Comparison of ENCODE assay signal across 9 mouse cellular contexts in genomic region chr14:27022876-27023275, GRCm38 (mm10). TPM values are rescaled to one million over a fixed set of nuclear protein-coding genes. Genes with fewer than 3 reads are reported as not detected.
DNase-seq lines count a peak whose midpoint lies in the region; ATAC-seq and TF ChIP-seq lines count a peak whose summit lies in the region.
"Had no signal": no experiment of that assay in that cellular context is flagged by ENCODE, and none has a peak within 500 bp of the region (broad histone marks: within the 10 kb centered on the region; RNA-seq: fewer than 3 reads in every experiment).

No protein-coding gene starts in this region.

- no peaks in the 10 kb centered on the region for H3K79me2 ChIP-seq in CH12.LX (replicated peaks; ENCODE audit: control insufficient read depth, extremely low read depth, insufficient read depth, poor library complexity, severe bottlenecking)

- no peak for TF ChIP-seq POLR2A in CH12.LX (IDR thresholded peaks at IDR 0.05; ENCODE audit: low read depth, low read length)

- dilution Hi-C loops in CH12.LX (cut with MboI; ENCODE audit: extremely low pct_ligation_motif_present, extremely low pct_unique_long_range_greater_than_20kb, low sequenced_read_pairs), result no loop called here

- TF ChIP-seq CTCF in CH12.LX (conservative IDR thresholded peaks at IDR 0.05 in 1 of 2, IDR thresholded peaks at IDR 0.05 in 1 of 2; ENCODE audit: low read depth in 2 of 2, low read length in 2 of 2), result peak; percentile 86 to 89

- no peak overlapping the region for H3K4me3 ChIP-seq in heart, embryonic 12.5 days
- H3K4me3 ChIP-seq in CH12.LX (replicated peaks in 1 of 3; ENCODE audit: low read depth in 2 of 3, low read length in 2 of 3, poor library complexity in 1 of 3), result no peak overlapping the region
- H3K4me3 ChIP-seq in limb, embryonic 10.5 days, result no peak overlapping the region

- WGBS in heart, embryonic 12.5 days, result 37% methylated on average over 11 of the region's 11 CpGs
- 40% methylated on average over 11 of the region's 11 CpGs for WGBS in limb, embryonic 10.5 days

- in situ Hi-C loops in CH12.LX (cut with MboI; ENCODE audit: low pct_ligation_motif_present, low pct_unique_long_range_greater_than_20kb, low sequenced_read_pairs), result loop anchor here (25.0 kb wide), 1 partner anchor 536 kb away; no protein-coding TSS in a partner anchor

- no peak overlapping the region for H3K4me2 ChIP-seq in heart, embryonic 12.5 days
- no peak overlapping the region for H3K4me2 ChIP-seq in CH12.LX (ENCODE audit: insufficient read depth, low read depth, poor library complexity, severe bottlenecking)

- no peaks in the 10 kb centered on the region for H3K4me1 ChIP-seq in heart, embryonic 12.5 days (replicated peaks)
- peaks cover 3 to 5% of the 10 kb centered on the region in 2 experiments; a peak in 2 of 4 replicates for H3K4me1 ChIP-seq in CH12.LX (ENCODE audit: control insufficient read depth in 1 of 2, insufficient read depth in 2 of 2)
- H3K4me1 ChIP-seq in limb, embryonic 10.5 days, result peaks cover 4% of the 10 kb centered on the region; the same call in 1 of the 2 replicates

- no peak overlapping the region for H3K27ac ChIP-seq in heart, embryonic 12.5 days (ENCODE audit: poor library complexity, severe bottlenecking)
- H3K27ac ChIP-seq in CH12.LX (ENCODE audit: insufficient read depth, low read depth), result no peak overlapping the region
- H3K27ac ChIP-seq in limb, embryonic 10.5 days, result no peak overlapping the region

- 0 out of 2 replicates have a peak, but pooled peaks cover 3% of the 10 kb centered on the region for H3K9me3 ChIP-seq in heart, embryonic 12.5 days (replicated peaks)
- H3K9me3 ChIP-seq in CH12.LX (replicated peaks; ENCODE audit: low read length), result peaks cover 2% of the 10 kb centered on the region
- no peaks in the 10 kb centered on the region for H3K9me3 ChIP-seq in limb, embryonic 10.5 days (replicated peaks)

- H3K36me3 ChIP-seq in heart, embryonic 12.5 days, result no peaks in the 10 kb centered on the region
- no peaks in the 10 kb centered on the region for H3K36me3 ChIP-seq in CH12.LX (replicated peaks in 1 of 2; ENCODE audit: control insufficient read depth in 1 of 2, insufficient read depth in 1 of 2, low read length in 1 of 2)
- no peaks in the 10 kb centered on the region for H3K36me3 ChIP-seq in limb, embryonic 10.5 days

- DNase-seq in heart, postnatal 4 days, result peak; percentile 78
- DNase-seq in 3134 (ENCODE audit: extremely low read depth, insufficient read length, low spot score) (peak; percentile 18), CH12.LX (ENCODE audit: extremely low read depth) (peak; percentile 80)
- peak; percentile 64 for DNase-seq in c-Kit-positive CD71-positive TER-119-negative erythroid progenitor cells, embryonic 14.5 days (ENCODE audit: low read depth)
- peak; percentile 83 for DNase-seq in limb, embryonic 10.5 days (ENCODE audit: low spot score)
- peak; percentile 28 for DNase-seq in spleen, adult 12 weeks (ENCODE audit: low spot score)
- no peak for DNase-seq in frontal cortex, postnatal 10 days (ENCODE audit: low spot score in 2 of 2)

- TF ChIP-seq RAD21 in CH12.LX (IDR thresholded peaks at IDR 0.05; ENCODE audit: low read depth, low read length), result peak; percentile 87

- TF ChIP-seq EP300 in CH12.LX (IDR thresholded peaks at IDR 0.05; ENCODE audit: low read length), result no peak

- ATAC-seq in heart, embryonic 12.5 days (ENCODE audit: insufficient number of reproducible peaks, low FRiP score), result no peak

- no peak overlapping the region for H3K9ac ChIP-seq in heart, embryonic 12.5 days
- no peak overlapping the region for H3K9ac ChIP-seq in CH12.LX (ENCODE audit: insufficient read depth, low read depth)

- no peaks in the 10 kb centered on the region for H3K27me3 ChIP-seq in heart, embryonic 12.5 days (replicated peaks)
- no peaks in the 10 kb centered on the region for H3K27me3 ChIP-seq in CH12.LX (replicated peaks)
- no peaks in the 10 kb centered on the region for H3K27me3 ChIP-seq in limb, embryonic 10.5 days (ENCODE audit: low read depth, poor library complexity, severe bottlenecking)

TF ChIP-seq in CH12.LX, 34 proteins besides CTCF, POLR2A, EP300 and RAD21:
- TF ChIP-seq MXI1 (IDR thresholded peaks at IDR 0.05; ENCODE audit: low read depth, low read length) (no peak), MYC (IDR thresholded peaks at IDR 0.05; ENCODE audit: low read depth, low read length) (no peak), SMC3 (IDR thresholded peaks at IDR 0.05; ENCODE audit: low read depth, low read length) (peak; percentile 81), ZC3H11A (IDR thresholded peaks at IDR 0.05; ENCODE audit: low read depth, low read length) (peak; percentile 8; the same call in 1 of the 2 replicates)

RNA-seq across cellular contexts. Expression of gene Il17rd, which starts 15.9 kb away (rescaled TPM):
- total RNA-seq in heart, postnatal 4 days (2021), result 1 to 10 TPM; 4.9 to 5.4 TPM
- polyA plus RNA-seq in heart, embryonic 12.5 days (2016; fragmentation: Nextera tagmentation; extraction: Ambion mirVana), result 1.5 and 1.7 TPM in 2 replicates
- 0.04 TPM in 2 replicates for total RNA-seq in CH12.LX (2012; rRNA removed)
- 0.03 and 0.08 TPM in 2 replicates for total RNA-seq in CH12.LX (2014; rRNA removed)
- 0.04 and 0.09 TPM in 2 replicates for polyA plus RNA-seq in CH12.LX (2012; ENCODE audit: insufficient read length, low read depth)
- polyA plus RNA-seq in limb, embryonic 10.5 days (2016; fragmentation: Nextera tagmentation; extraction: Ambion mirVana), result 17.4 and 18.2 TPM in 2 replicates

RNA-seq across cellular contexts. Expression of gene Hesx1, which starts 28.7 kb away (rescaled TPM):
- under 1 TPM in 1 of 2 experiments, not detected in 1; 0.23 TPM for total RNA-seq in heart, postnatal 4 days (2021)
- 0.26 and 0.52 TPM in 2 replicates for polyA plus RNA-seq in heart, embryonic 12.5 days (2016; fragmentation: Nextera tagmentation; extraction: Ambion mirVana)
- 1.9 and 2.2 TPM in 2 replicates for total RNA-seq in CH12.LX (2012; rRNA removed)
- 3.6 and 3.9 TPM in 2 replicates for total RNA-seq in CH12.LX (2014; rRNA removed)
- 3.4 and 4.3 TPM in 2 replicates for polyA plus RNA-seq in CH12.LX (2012; ENCODE audit: insufficient read length, low read depth)
- polyA plus RNA-seq in limb, embryonic 10.5 days (2016; fragmentation: Nextera tagmentation; extraction: Ambion mirVana), result 0.50 and 0.59 TPM in 2 replicates
- polyA plus RNA-seq: frontal cortex, adult 2 months had no signal

RNA-seq across cellular contexts. Expression of gene Appl1, which starts 51.8 kb away (rescaled TPM):
- 10 to 100 TPM; 26.9 to 28.9 TPM for total RNA-seq in heart, postnatal 4 days (2021)
- polyA plus RNA-seq in heart, embryonic 12.5 days (2016; fragmentation: Nextera tagmentation; extraction: Ambion mirVana), result 30.7 and 34.7 TPM in 2 replicates
- 8.0 and 9.0 TPM in 2 replicates for total RNA-seq in CH12.LX (2012; rRNA removed)
- total RNA-seq in CH12.LX (2014; rRNA removed), result 11.0 and 12.6 TPM in 2 replicates
- polyA plus RNA-seq in CH12.LX (2012; ENCODE audit: insufficient read length, low read depth), result 11.9 and 14.7 TPM in 2 replicates
- polyA plus RNA-seq in limb, embryonic 10.5 days (2016; fragmentation: Nextera tagmentation; extraction: Ambion mirVana), result 27.0 and 33.1 TPM in 2 replicates

Comparison
In these comparisons a context has a peak if more than half of its experiments do, and no peak if none do; other contexts are left out.
1. DNase-seq: peak in heart, postnatal 4 days (single experiment), 3134 (single experiment), CH12.LX (single experiment), c-Kit-positive CD71-positive TER-119-negative erythroid progenitor cells, embryonic 14.5 days (single experiment), limb, embryonic 10.5 days (single experiment) and spleen, adult 12 weeks (single experiment); none in frontal cortex, postnatal 10 days (0 of 2).